Mouse (Mus musculus) bone marrow macrophage, adult 2 months (primary cell): Measurements from ENCODE around the gene Mrps11. TPM values are rescaled to one million over a fixed set of nuclear protein-coding genes. Genes with fewer than 3 reads are reported as not detected.

Experiments used
- H3K27ac ChIP-seq: 2 replicates; pipeline ENCODE4 v1.5.1; 2012; ENCODE audit warnings: low read depth, low read length; ENCODE audit not compliant: insufficient read depth
- H3K4me1 ChIP-seq: 2 replicates; pipeline ENCODE4 v1.6.1; 2012; ENCODE audit warnings: low read length; ENCODE audit not compliant: control insufficient read depth, insufficient read depth
- H3K4me3 ChIP-seq: 2 replicates; pipeline ENCODE4 v1.5.1; 2012; ENCODE audit warnings: mild to moderate bottlenecking, low read length, moderate library complexity; ENCODE audit not compliant: insufficient read depth
- CTCF ChIP-seq: IDR thresholded peaks from 2 replicates; pipeline ENCODE4 v1.5.1; 2012; ENCODE audit warnings: low read depth, mild to moderate bottlenecking, low read length, moderate library complexity
- POLR2A ChIP-seq: IDR thresholded peaks from 2 replicates; pipeline ENCODE4 v1.6.1; 2012; ENCODE audit warnings: mild to moderate bottlenecking, low read depth, low read length, borderline replicate concordance
- polyA plus RNA-seq: library from polyadenylated mRNA; stranded (reverse); fragments of >200 nt; gene quantifications from 2 replicates; pipeline ENCODE4 v1.2.4, GENCODE M21; 2012; ENCODE audit not compliant: missing spikeins, insufficient read depth, insufficient read length

Mrps11 gene
- polyA plus RNA-seq, result 19.4 and 21.5 TPM in 2 replicates

- TF ChIP-seq POLR2A (no peak), CTCF (no peak)
- peak within 1 kb of the TSS; percentile 63 for H3K4me3 ChIP-seq
- peaks cover 5% of the 10 kb centered on the region for H3K4me1 ChIP-seq
- no peak within 1 kb of the TSS for H3K27ac ChIP-seq
Observed at GRCm38 (mm10) chr7:78782639-78783581, at the start of gene Mrps11, which contains the start of gene Mrpl46. TSS of gene Mrps11 (plus strand) at chr7:78783119. TSS of gene Mrpl46 (minus strand) at chr7:78783531.

GRCm38 (mm10) chr7:78737196-78737595 is 45.7 kb upstream of the Mrps11 start:
- H3K4me3 ChIP-seq, result no peak overlapping the region
- H3K4me1 ChIP-seq, result no peaks in the 10 kb centered on the region
- H3K27ac ChIP-seq, result no peak overlapping the region
- TF ChIP-seq POLR2A, result no peak
- TF ChIP-seq CTCF, result no peak

GRCm38 (mm10) chr7:78737614-78738210 is 45.2 kb upstream of the Mrps11 start, which contains the start of gene Ntrk3:
TSS of gene Ntrk3 (minus strand) at chr7:78738012.
- H3K27ac ChIP-seq, result no peak within 1 kb of the TSS
- no peak within 1 kb of the TSS for H3K4me3 ChIP-seq
- H3K4me1 ChIP-seq, result no peaks in the 10 kb centered on the region
- TF ChIP-seq POLR2A (no peak), CTCF (no peak)

- H3K4me1 ChIP-seq, result no peaks in the 10 kb centered on the region
- H3K4me3 ChIP-seq, result no peak overlapping the region
- no peak overlapping the region for H3K27ac ChIP-seq
- TF ChIP-seq POLR2A (no peak), CTCF (no peak)
Observed at GRCm38 (mm10) chr7:78739351-78740000, 43.4 kb upstream of the Mrps11 start.

- Histone ChIP-seq H3K4me1 (no peaks in the 10 kb centered on the region), H3K4me3 (no peak overlapping the region), H3K27ac (no peak overlapping the region)
- TF ChIP-seq CTCF, result no peak
- no peak for TF ChIP-seq POLR2A
Observed at GRCm38 (mm10) chr7:78743731-78744385, 39.1 kb upstream of the Mrps11 start.

- no peaks in the 10 kb centered on the region for H3K4me1 ChIP-seq
- TF ChIP-seq POLR2A (no peak), CTCF (no peak)
Observed at GRCm38 (mm10) chr7:78752961-78753360, 30.0 kb upstream of the Mrps11 start.

GRCm38 (mm10) chr7:78753752-78754457 is 29.0 kb upstream of the Mrps11 start:
- Histone ChIP-seq H3K27ac (no peak overlapping the region), H3K4me1 (no peaks in the 10 kb centered on the region), H3K4me3 (no peak overlapping the region)
- TF ChIP-seq CTCF (no peak), POLR2A (no peak)

More at GRCm38 (mm10) chr7:78752961-78753360, 30.0 kb upstream of the Mrps11 start:
- Histone ChIP-seq H3K4me3 (no peak overlapping the region), H3K27ac (no peak overlapping the region)

- Histone ChIP-seq H3K27ac (no peak overlapping the region), H3K4me1 (no peaks in the 10 kb centered on the region), H3K4me3 (no peak overlapping the region)
- TF ChIP-seq POLR2A, result no peak
- no peak for TF ChIP-seq CTCF
Observed at GRCm38 (mm10) chr7:78754458-78755000, 28.4 kb upstream of the Mrps11 start.
